ENCODE assay signal across 22 mouse cellular contexts in the genomic region with DNA sequence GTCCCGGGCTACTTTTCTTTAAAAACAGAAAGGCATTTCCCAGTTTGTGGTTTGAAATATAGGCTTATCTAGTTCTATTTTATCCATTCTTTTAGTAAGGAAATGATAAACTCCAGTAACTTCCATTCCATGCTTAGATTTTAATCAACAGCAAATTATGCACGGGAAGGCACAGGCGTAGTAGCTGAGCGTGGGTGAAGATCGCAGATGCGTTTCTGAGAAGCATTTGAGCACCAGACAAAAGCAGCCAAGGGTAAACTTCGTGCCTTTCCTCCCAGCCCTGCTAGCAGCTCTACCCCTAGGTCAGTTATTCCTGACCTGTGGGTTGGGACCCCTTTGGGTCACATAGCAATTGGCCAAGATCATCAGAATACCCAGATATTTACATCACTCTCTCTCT.
"Had no signal": no experiment of that assay in that cellular context is flagged by ENCODE, and none has a peak within 500 bp of the region (broad histone marks: within the 10 kb centered on the region; RNA-seq: fewer than 3 reads in every experiment).

No protein-coding gene starts in this region.

- DNase-seq: kidney, adult 11 months; kidney, adult 8-10 months; kidney, postnatal 10 days; kidney, postnatal 36 days; liver; liver, embryonic 13.5 days; lung, adult 2 months; lung, postnatal 14 days; lung, postnatal 4 days; retina, postnatal 1 day; thymus, adult 2 months; thymus, postnatal 14 days; thymus, postnatal 4 days had no signal

- H3K9me3 ChIP-seq: kidney, embryonic 15.5 days; limb, embryonic 10.5 days; limb, embryonic 13.5 days; liver, embryonic 13.5 days; midbrain, embryonic 12.5 days; midbrain, embryonic 15.5 days; neural tube, embryonic 13.5 days had no signal

- H3K9ac ChIP-seq: kidney, embryonic 15.5 days; limb, embryonic 13.5 days; liver, embryonic 13.5 days; midbrain, embryonic 12.5 days; midbrain, embryonic 15.5 days; neural tube, embryonic 13.5 days had no signal

- ATAC-seq: inflammation-experienced regulatory T-cells, adult 6 months; midbrain, embryonic 15.5 days had no signal

- H3K4me1 ChIP-seq: limb, embryonic 10.5 days; liver, embryonic 13.5 days had no signal

- H3K27ac ChIP-seq: kidney, embryonic 15.5 days; limb, embryonic 10.5 days; limb, embryonic 13.5 days; liver, embryonic 13.5 days; midbrain, embryonic 12.5 days; midbrain, embryonic 15.5 days; neural tube, embryonic 13.5 days; stomach, postnatal 0 days had no signal

- H3K4me2 ChIP-seq: kidney, embryonic 15.5 days; limb, embryonic 13.5 days; liver, embryonic 13.5 days; midbrain, embryonic 12.5 days; midbrain, embryonic 15.5 days; neural tube, embryonic 13.5 days had no signal

- H3K36me3 ChIP-seq: kidney, embryonic 15.5 days; limb, embryonic 10.5 days; limb, embryonic 13.5 days; liver, embryonic 13.5 days; midbrain, embryonic 12.5 days; midbrain, embryonic 15.5 days; neural tube, embryonic 13.5 days had no signal

- H3K4me3 ChIP-seq: kidney, embryonic 15.5 days; limb, embryonic 10.5 days; limb, embryonic 13.5 days; liver, embryonic 13.5 days; midbrain, embryonic 12.5 days; midbrain, embryonic 15.5 days; myocyte; neural tube, embryonic 13.5 days had no signal

- H3K27me3 ChIP-seq: kidney, embryonic 15.5 days; limb, embryonic 13.5 days; liver, embryonic 13.5 days; midbrain, embryonic 12.5 days; midbrain, embryonic 15.5 days; neural tube, embryonic 13.5 days had no signal
